Mouse (Mus musculus): ENCODE results near the gene Lep.

- TF ChIP-seq CTCF (IDR thresholded peaks at IDR 0.05; ENCODE audit: low read depth, low read length) (peak; percentile 19), POLR2A (IDR thresholded peaks at IDR 0.05; ENCODE audit: borderline replicate concordance, low read depth, low read length) (no peak)
Measured at GRCm38 (mm10) chr6:29023206-29023967, 36.6 kb upstream of the Lep start.
